Mouse (Mus musculus): ENCODE results near the gene Hdac7. TPM values are rescaled to one million over a fixed set of nuclear protein-coding genes. Genes with fewer than 3 reads are reported as not detected.

The Hdac7 gene
- polyA plus RNA-seq, 1 experiment = not detected

DNA sequence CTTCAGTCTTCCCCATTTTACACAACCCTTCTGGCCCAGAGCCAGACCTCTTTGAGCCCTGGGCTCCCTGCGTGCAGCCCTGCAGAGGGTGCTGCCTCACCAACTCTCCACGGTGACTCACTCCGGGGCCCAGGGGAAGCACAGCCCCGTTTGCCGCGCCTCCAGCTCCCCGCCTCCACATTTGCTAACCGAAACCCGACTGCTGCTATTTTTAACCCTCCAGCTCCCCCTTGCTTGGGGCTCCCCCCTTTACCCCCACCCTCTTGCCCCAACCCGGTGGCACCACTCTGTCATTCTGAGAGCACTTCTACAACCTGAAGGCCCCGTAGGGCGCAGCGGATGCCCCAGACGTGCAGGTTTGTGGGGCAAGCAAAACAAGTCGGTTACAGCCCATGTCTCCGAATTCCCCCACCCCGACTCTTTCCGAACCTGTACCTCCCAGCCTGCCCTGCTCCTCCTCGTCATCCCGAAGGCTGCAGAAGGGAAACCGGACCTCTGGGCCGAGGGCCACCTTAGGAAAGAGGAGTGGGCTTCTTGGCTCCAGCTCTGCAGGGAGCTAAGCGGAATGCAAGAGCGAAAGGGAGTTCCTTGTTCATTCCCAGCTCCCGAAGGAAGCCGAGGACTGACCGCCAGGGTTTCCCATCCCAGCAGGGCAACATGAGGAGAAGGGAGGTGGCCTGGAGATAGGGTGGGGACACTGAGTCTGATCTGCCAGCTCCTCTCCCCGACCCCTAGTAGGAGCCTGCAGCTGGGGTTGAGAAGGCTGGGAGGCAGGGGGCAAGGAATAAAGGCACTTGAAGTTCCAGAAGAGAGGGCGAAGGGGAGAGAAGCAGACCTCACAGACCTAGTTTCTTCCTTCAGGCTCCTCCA, 19.0 kb downstream of the Hdac7 start:
- Histone ChIP-seq H3K27ac (ENCODE audit: insufficient read depth, low read depth, low read length) (peak overlapping the region; percentile 91), H3K4me3 (ENCODE audit: insufficient read depth, low read depth, low read length) (peak overlapping the region; percentile 40), H3K4me1 (ENCODE audit: control insufficient read depth, insufficient read depth, low read length) (peaks cover 73% of the 10 kb centered on the region)
- peak; percentile 17; the same call in 1 of the 2 replicates for TF ChIP-seq CTCF (IDR thresholded peaks at IDR 0.05; ENCODE audit: insufficient read depth, low read depth, low read length)
- no peak for TF ChIP-seq POLR2A (IDR thresholded peaks at IDR 0.05; ENCODE audit: insufficient read depth, low read depth, low read length)
- WGBS = 7% methylated on average over 29 of the region's 29 CpGs

DNA sequence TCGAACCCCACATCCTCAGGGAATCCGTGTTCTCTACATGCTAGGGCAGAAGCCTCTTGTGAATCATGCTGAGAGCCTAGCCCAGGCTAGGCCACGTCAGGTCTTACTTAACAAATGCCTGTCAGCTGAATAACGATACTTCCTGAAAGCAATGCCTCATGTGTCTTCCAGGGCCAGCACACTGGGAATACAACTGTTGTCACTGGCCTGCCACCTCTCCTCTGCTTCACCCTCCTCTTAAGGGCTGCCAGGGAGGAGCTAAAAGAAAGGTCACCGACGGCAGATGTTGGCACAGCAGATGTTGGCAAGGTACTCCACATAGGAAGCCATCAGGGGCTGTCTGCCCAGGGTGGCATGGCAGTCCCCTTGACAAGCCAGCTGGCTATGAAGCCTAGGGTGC, 20.3 kb downstream of the Hdac7 start:
- Histone ChIP-seq H3K27ac (ENCODE audit: insufficient read depth, low read depth, low read length) (0 out of 2 replicates have a peak overlapping the region, but pooled peaks have one; percentile 58), H3K4me1 (ENCODE audit: control insufficient read depth, insufficient read depth, low read length) (peaks cover 73% of the 10 kb centered on the region), H3K4me3 (ENCODE audit: insufficient read depth, low read depth, low read length) (no peak overlapping the region)
- WGBS = 49% methylated on average over 6 of the region's 6 CpGs
- no peak for TF ChIP-seq POLR2A (IDR thresholded peaks at IDR 0.05; ENCODE audit: insufficient read depth, low read depth, low read length)
- no peak for TF ChIP-seq CTCF (IDR thresholded peaks at IDR 0.05; ENCODE audit: insufficient read depth, low read depth, low read length)

DNA sequence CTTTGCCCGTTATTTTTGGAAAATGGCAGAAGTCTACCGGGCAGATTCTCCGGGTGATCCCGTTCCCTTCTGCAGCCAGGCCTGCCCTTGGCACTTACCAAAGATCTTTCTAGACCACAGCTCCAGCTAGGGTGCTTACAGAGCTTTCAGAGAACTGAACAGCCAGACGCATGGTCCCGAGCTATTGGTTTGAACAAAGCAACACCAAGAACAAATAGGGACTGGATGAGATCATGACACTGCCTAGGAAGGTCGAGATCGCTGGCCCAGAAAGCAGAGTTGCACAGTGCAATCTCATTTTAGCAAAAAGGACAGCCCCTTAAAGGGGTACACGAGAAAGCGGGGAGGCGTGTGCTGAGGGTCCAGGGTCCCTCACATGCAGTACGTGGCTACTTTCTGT, 20.8 kb downstream of the Hdac7 start:
- Histone ChIP-seq H3K27ac (ENCODE audit: insufficient read depth, low read depth, low read length) (peak overlapping the region; percentile 17; the same call in 1 of the 2 replicates), H3K4me1 (ENCODE audit: control insufficient read depth, insufficient read depth, low read length) (peaks cover 67% of the 10 kb centered on the region), H3K4me3 (ENCODE audit: insufficient read depth, low read depth, low read length) (no peak overlapping the region)
- WGBS = 52% methylated on average over 12 of the region's 12 CpGs
- TF ChIP-seq POLR2A (IDR thresholded peaks at IDR 0.05; ENCODE audit: insufficient read depth, low read depth, low read length) = no peak
- TF ChIP-seq CTCF (IDR thresholded peaks at IDR 0.05; ENCODE audit: insufficient read depth, low read depth, low read length) = no peak

DNA sequence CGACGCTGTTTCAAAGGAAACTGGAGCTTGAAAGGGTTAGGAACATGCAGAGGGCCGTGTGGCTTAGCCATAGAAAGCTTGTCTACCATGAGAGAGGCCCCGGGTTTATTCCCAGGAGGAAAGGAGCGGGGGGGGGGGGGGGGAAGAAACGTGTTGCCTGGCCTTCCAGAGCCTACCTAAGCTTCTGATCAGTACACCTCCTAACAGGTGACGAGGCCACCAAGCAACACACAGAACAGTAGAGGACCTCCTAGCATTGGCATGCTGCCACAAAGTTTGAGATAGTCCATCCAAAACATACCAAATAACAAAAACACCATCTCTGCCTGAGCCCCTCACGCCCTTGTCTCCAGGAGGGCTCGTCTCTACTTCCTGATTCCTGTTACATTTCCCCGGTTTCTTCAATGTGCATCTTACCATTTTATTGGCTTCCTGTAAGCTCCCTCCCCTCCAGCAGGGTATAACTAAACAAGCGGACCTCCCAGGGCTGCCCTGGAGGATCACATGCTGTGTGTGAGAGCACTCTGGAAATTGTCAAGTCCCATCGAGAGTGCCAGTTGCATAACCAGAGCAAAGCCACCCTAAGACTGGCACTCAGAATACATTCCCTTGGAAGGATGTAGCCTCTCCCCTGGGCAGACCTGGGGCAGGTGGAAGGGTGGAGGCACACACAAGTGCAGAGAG, 21.6 kb downstream of the Hdac7 start:
- WGBS = 48% methylated on average over 12 of the region's 12 CpGs
- no peak for TF ChIP-seq CTCF (IDR thresholded peaks at IDR 0.05; ENCODE audit: insufficient read depth, low read depth, low read length)
- no peak for TF ChIP-seq POLR2A (IDR thresholded peaks at IDR 0.05; ENCODE audit: insufficient read depth, low read depth, low read length)
- Histone ChIP-seq H3K4me3 (ENCODE audit: insufficient read depth, low read depth, low read length) (no peak overlapping the region), H3K27ac (ENCODE audit: insufficient read depth, low read depth, low read length) (peak overlapping the region; percentile 40; the same call in 1 of the 2 replicates), H3K4me1 (ENCODE audit: control insufficient read depth, insufficient read depth, low read length) (peaks cover 63% of the 10 kb centered on the region)

DNA sequence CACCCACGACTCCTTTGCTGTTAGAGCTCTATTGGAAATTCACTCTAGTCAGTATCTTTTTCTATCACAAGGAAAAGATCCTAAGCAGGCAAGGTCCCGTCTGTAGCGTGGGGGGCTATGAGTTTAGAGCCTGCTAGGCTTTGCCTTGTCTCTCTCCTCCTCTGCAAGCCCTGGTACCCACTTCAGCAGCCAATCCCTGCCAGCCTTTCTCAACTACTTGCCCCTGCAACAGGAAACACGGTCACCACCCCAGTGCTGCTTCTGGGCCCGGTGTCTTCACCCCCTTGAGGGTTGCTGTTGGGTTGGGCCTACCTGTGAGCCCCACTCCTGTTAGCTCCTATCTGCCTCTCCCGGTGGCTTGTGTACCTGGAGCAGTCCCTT, 22.3 kb downstream of the Hdac7 start:
- peaks cover 59% of the 10 kb centered on the region for H3K4me1 ChIP-seq (ENCODE audit: control insufficient read depth, insufficient read depth, low read length)
- H3K4me3 ChIP-seq (ENCODE audit: insufficient read depth, low read depth, low read length) = no peak overlapping the region
- 77% methylated on average over 6 of the region's 6 CpGs for WGBS
- peak overlapping the region; percentile 58 for H3K27ac ChIP-seq (ENCODE audit: insufficient read depth, low read depth, low read length)
- TF ChIP-seq CTCF (IDR thresholded peaks at IDR 0.05; ENCODE audit: insufficient read depth, low read depth, low read length) = no peak
- no peak for TF ChIP-seq POLR2A (IDR thresholded peaks at IDR 0.05; ENCODE audit: insufficient read depth, low read depth, low read length)

DNA sequence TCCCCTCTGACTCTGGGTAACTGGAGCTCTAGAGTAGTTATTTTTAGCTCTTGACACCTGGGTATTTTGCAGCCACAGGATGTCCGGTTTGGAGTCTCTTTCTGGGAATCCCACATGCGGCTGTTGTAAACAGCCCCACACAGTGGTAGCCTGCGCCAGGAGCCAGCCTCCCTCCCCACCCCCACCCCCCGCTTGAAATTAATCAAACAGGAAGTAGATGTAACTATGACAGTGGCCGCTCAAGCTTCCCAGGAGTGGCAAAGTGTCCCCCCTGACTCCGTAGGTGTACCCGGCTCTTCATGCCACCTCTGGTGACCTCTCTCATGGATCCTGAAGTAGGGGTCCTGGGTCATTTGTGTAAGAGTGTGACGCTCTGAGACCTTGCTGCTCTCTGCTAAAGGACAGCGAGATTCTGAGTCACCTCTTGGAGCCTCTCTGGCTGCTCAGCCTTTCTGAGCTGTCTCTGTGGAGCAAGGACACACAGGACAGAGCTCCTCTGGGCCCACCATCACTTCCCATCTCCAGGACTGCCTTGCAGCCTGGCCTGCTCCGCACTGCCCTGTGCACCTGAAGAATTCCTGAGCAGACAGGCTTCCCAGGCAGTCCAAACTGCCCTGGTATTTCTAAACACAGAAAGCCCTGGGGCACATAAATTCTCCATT, 22.9 kb downstream of the Hdac7 start:
- peak overlapping the region; percentile 58; the same call in 1 of the 2 replicates for H3K27ac ChIP-seq (ENCODE audit: insufficient read depth, low read depth, low read length)
- 64% methylated on average over 10 of the region's 10 CpGs for WGBS
- no peak for TF ChIP-seq POLR2A (IDR thresholded peaks at IDR 0.05; ENCODE audit: insufficient read depth, low read depth, low read length)
- no peak for TF ChIP-seq CTCF (IDR thresholded peaks at IDR 0.05; ENCODE audit: insufficient read depth, low read depth, low read length)
- no peak overlapping the region for H3K4me3 ChIP-seq (ENCODE audit: insufficient read depth, low read depth, low read length)
- H3K4me1 ChIP-seq (ENCODE audit: control insufficient read depth, insufficient read depth, low read length) = peaks cover 57% of the 10 kb centered on the region

DNA sequence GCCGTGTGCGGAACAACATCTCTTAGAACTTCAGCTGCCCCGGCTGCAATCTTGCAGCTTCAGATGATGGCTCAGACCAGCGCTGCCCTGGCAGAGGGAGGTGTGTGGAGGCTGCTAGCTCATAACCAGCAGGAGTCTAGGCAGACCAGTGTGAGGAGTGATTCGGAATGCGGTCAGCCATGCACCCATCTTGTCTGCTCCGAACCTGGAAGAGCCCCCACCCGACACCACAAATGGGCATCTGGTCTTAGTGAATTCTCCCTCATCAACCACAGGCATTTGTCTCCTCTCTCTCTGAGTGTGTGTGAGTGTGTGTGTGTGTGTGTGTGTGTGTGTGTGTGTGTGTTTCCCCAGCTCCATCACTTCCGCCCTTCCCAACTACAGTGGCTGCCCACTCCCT, 24.4 kb downstream of the Hdac7 start:
- 72% methylated on average over 9 of the region's 9 CpGs for WGBS
- no peak for TF ChIP-seq POLR2A (IDR thresholded peaks at IDR 0.05; ENCODE audit: insufficient read depth, low read depth, low read length)
- TF ChIP-seq CTCF (IDR thresholded peaks at IDR 0.05; ENCODE audit: insufficient read depth, low read depth, low read length) = no peak
- peaks cover 43% of the 10 kb centered on the region for H3K4me1 ChIP-seq (ENCODE audit: control insufficient read depth, insufficient read depth, low read length)
- H3K27ac ChIP-seq (ENCODE audit: insufficient read depth, low read depth, low read length) = no peak overlapping the region
- H3K4me3 ChIP-seq (ENCODE audit: insufficient read depth, low read depth, low read length) = no peak overlapping the region

DNA sequence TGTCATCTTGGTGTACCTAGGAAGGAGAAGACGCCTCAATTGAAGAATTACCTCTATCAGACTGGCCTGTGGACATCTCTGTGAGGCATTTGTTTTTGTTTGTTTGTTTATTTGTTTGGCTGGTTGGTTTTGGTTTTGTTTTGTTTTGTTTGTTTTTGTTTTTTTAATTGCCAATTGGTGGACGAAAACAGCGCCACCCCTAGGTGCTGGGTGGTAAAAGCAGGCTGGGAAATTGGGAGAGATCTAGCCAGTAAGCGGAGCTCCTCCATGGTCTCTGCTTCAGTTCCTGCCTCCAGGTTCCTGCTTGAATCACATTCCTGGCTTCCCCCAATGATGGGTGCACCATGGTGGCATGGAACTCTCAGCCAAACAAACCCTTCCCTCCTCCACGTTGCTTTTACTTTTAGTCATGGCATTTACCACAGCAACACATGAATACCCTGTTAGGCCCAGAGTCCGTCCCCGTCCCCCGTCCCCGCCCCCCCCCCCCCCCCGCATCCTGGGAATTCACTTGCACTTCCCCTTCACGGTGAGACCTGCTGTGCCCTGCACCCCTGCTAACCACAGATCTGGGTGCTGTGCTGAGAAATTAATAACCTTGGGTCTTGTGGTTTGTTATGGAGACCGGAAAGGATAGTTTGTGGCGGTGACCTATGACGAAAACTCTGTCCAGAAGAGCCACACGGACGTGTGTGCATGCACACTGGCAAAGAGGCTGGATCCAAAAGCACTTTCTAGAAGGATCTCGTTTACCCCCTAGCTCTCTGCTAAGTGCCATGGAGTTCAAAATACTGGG, 27.9 kb downstream of the Hdac7 start:
- Histone ChIP-seq H3K4me1 (ENCODE audit: control insufficient read depth, insufficient read depth, low read length) (peaks cover 52% of the 10 kb centered on the region), H3K27ac (ENCODE audit: insufficient read depth, low read depth, low read length) (no peak overlapping the region), H3K4me3 (ENCODE audit: insufficient read depth, low read depth, low read length) (no peak overlapping the region)
- WGBS = 90% methylated on average over 17 of the region's 17 CpGs
- no peak for TF ChIP-seq POLR2A (IDR thresholded peaks at IDR 0.05; ENCODE audit: insufficient read depth, low read depth, low read length)
- no peak for TF ChIP-seq CTCF (IDR thresholded peaks at IDR 0.05; ENCODE audit: insufficient read depth, low read depth, low read length)

Data from olfactory bulb, adult 2 months (tissue).